Mouse (Mus musculus): ENCODE measurements at regions not wholly inside any gene's neighbourhood (a gene's known extent, or its start where the extent isn't known, plus 50 kb on each side); places are given as distances from the start of the nearest gene placed in this dataset.
A peak's percentile ranks its signal among the peaks of the same experiment; 100 is the strongest.

GRCm38 (mm10) chr17:10098199-10098598, 221.5 kb downstream of the Qk start:
- no peak overlapping the region for H3K9ac ChIP-seq (replicated peaks; ENCODE audit: low read depth)
- H3K9me3 ChIP-seq (ENCODE audit: low read length) = no peaks in the 10 kb centered on the region
- TF ChIP-seq EP300 (IDR thresholded peaks at IDR 0.05) (no peak), CTCF (IDR thresholded peaks at IDR 0.05) (no peak)
- H3K4me1 ChIP-seq (ENCODE audit: insufficient read depth, low read depth, low read length) = peaks cover 10% of the 10 kb centered on the region; the same call in 1 of the 2 replicates
- no peaks in the 10 kb centered on the region for H3K27me3 ChIP-seq (replicated peaks; ENCODE audit: insufficient read depth, low read length)
- no peak for DNase-seq (ENCODE audit: low spot score)
- no peak for ATAC-seq
- WGBS = 86% methylated on average over 4 of the region's 4 CpGs
- H3K4me2 ChIP-seq (replicated peaks; ENCODE audit: low read depth, low read length) = no peak overlapping the region
- no peak overlapping the region for H3K27ac ChIP-seq (ENCODE audit: low read length)
- no peak overlapping the region for H3K4me3 ChIP-seq (ENCODE audit: low read depth, low read length)
- no peaks in the 10 kb centered on the region for H3K36me3 ChIP-seq (ENCODE audit: insufficient read depth, low read length)

- no peak for TF ChIP-seq EP300 (IDR thresholded peaks at IDR 0.05)
- TF ChIP-seq CTCF (IDR thresholded peaks at IDR 0.05) = no peak
- H3K9me3 ChIP-seq (ENCODE audit: low read length) = no peaks in the 10 kb centered on the region
These were observed 222.0 kb downstream of the Qk start for GRCm38 (mm10) chr17:10097691-10098090.

GRCm38 (mm10) chr17:10095841-10096301, 223.8 kb downstream of the Qk start:
- Histone ChIP-seq H3K4me1 (ENCODE audit: insufficient read depth, low read depth, low read length) (peaks cover 10% of the 10 kb centered on the region; the same call in 1 of the 2 replicates), H3K27me3 (replicated peaks; ENCODE audit: insufficient read depth, low read length) (no peaks in the 10 kb centered on the region), H3K9me3 (ENCODE audit: low read length) (no peaks in the 10 kb centered on the region; the same call in 1 of the 2 replicates), H3K4me3 (ENCODE audit: low read depth, low read length) (no peak overlapping the region), H3K9ac (replicated peaks; ENCODE audit: low read depth) (no peak overlapping the region), H3K27ac (ENCODE audit: low read length) (peak overlapping the region; percentile 73), H3K4me2 (replicated peaks; ENCODE audit: low read depth, low read length) (no peak overlapping the region), H3K36me3 (ENCODE audit: insufficient read depth, low read length) (no peaks in the 10 kb centered on the region)
- WGBS = 51% methylated on average over 3 of the region's 3 CpGs
- ATAC-seq = peak; percentile 79
- no peak; the same call in 1 of the 2 replicates for TF ChIP-seq CTCF (IDR thresholded peaks at IDR 0.05)
- peak; percentile 98 for TF ChIP-seq EP300 (IDR thresholded peaks at IDR 0.05)
- DNase-seq (ENCODE audit: low spot score) = peak; percentile 74

More at GRCm38 (mm10) chr17:10097691-10098090, 222.0 kb downstream of the Qk start:
- H3K4me3 ChIP-seq (ENCODE audit: low read depth, low read length) = no peak overlapping the region
- H3K4me2 ChIP-seq (replicated peaks; ENCODE audit: low read depth, low read length) = no peak overlapping the region
- H3K4me1 ChIP-seq (ENCODE audit: insufficient read depth, low read depth, low read length) = peaks cover 10% of the 10 kb centered on the region; the same call in 1 of the 2 replicates
- no peak overlapping the region for H3K9ac ChIP-seq (replicated peaks; ENCODE audit: low read depth)
- no peak overlapping the region for H3K27ac ChIP-seq (ENCODE audit: low read length)
- no peaks in the 10 kb centered on the region for H3K36me3 ChIP-seq (ENCODE audit: insufficient read depth, low read length)
- DNase-seq (ENCODE audit: low spot score) (no peak), ATAC-seq (no peak)
- no peaks in the 10 kb centered on the region for H3K27me3 ChIP-seq (replicated peaks; ENCODE audit: insufficient read depth, low read length)

- DNase-seq (ENCODE audit: low spot score) = peak; percentile 92
These were observed 225.5 kb downstream of the Qk start for GRCm38 (mm10) chr17:10094108-10094521.

GRCm38 (mm10) chr17:10093437-10094107, 226.1 kb downstream of the Qk start:
- peak overlapping the region; percentile 81 for H3K27ac ChIP-seq (ENCODE audit: low read length)

More at GRCm38 (mm10) chr17:10094108-10094521, 225.5 kb downstream of the Qk start:
- H3K9me3 ChIP-seq (ENCODE audit: low read length) = no peaks in the 10 kb centered on the region; the same call in 1 of the 2 replicates
- no peak overlapping the region for H3K4me3 ChIP-seq (ENCODE audit: low read depth, low read length)
- no peak overlapping the region for H3K4me2 ChIP-seq (replicated peaks; ENCODE audit: low read depth, low read length)
- H3K27ac ChIP-seq (ENCODE audit: low read length) = peak overlapping the region; percentile 81
- H3K9ac ChIP-seq (replicated peaks; ENCODE audit: low read depth) = no peak overlapping the region
- TF ChIP-seq EP300 (IDR thresholded peaks at IDR 0.05) = peak; percentile 96
- TF ChIP-seq CTCF (IDR thresholded peaks at IDR 0.05) = no peak
- peaks cover 10% of the 10 kb centered on the region; the same call in 1 of the 2 replicates for H3K4me1 ChIP-seq (ENCODE audit: insufficient read depth, low read depth, low read length)
- no peaks in the 10 kb centered on the region for H3K36me3 ChIP-seq (ENCODE audit: insufficient read depth, low read length)
- 25% methylated on average over 3 of the region's 3 CpGs for WGBS
- ATAC-seq = peak; percentile 83
- H3K27me3 ChIP-seq (replicated peaks; ENCODE audit: insufficient read depth, low read length) = no peaks in the 10 kb centered on the region

GRCm38 (mm10) chr17:10087192-10087886, 232.3 kb downstream of the Qk start:
- Histone ChIP-seq H3K4me2 (replicated peaks; ENCODE audit: low read depth, low read length) (no peak overlapping the region), H3K27me3 (replicated peaks; ENCODE audit: insufficient read depth, low read length) (no peaks in the 10 kb centered on the region), H3K27ac (ENCODE audit: low read length) (no peak overlapping the region), H3K9me3 (ENCODE audit: low read length) (no peaks in the 10 kb centered on the region; the same call in 1 of the 2 replicates), H3K9ac (replicated peaks; ENCODE audit: low read depth) (no peak overlapping the region), H3K4me1 (ENCODE audit: insufficient read depth, low read depth, low read length) (no peaks in the 10 kb centered on the region), H3K4me3 (ENCODE audit: low read depth, low read length) (no peak overlapping the region), H3K36me3 (ENCODE audit: insufficient read depth, low read length) (no peaks in the 10 kb centered on the region)
- DNase-seq (ENCODE audit: low spot score) (no peak), ATAC-seq (no peak)
- TF ChIP-seq EP300 (IDR thresholded peaks at IDR 0.05) (no peak), CTCF (IDR thresholded peaks at IDR 0.05) (no peak)
- 67% methylated on average over 7 of the region's 7 CpGs for WGBS

More at GRCm38 (mm10) chr17:10093437-10094107, 226.1 kb downstream of the Qk start:
- Histone ChIP-seq H3K4me1 (ENCODE audit: insufficient read depth, low read depth, low read length) (peaks cover 10% of the 10 kb centered on the region; the same call in 1 of the 2 replicates), H3K4me3 (ENCODE audit: low read depth, low read length) (no peak overlapping the region), H3K27me3 (replicated peaks; ENCODE audit: insufficient read depth, low read length) (no peaks in the 10 kb centered on the region), H3K9ac (replicated peaks; ENCODE audit: low read depth) (no peak overlapping the region), H3K36me3 (ENCODE audit: insufficient read depth, low read length) (no peaks in the 10 kb centered on the region), H3K4me2 (replicated peaks; ENCODE audit: low read depth, low read length) (no peak overlapping the region), H3K9me3 (ENCODE audit: low read length) (no peaks in the 10 kb centered on the region; the same call in 1 of the 2 replicates)
- peak; percentile 59 for ATAC-seq
- DNase-seq (ENCODE audit: low spot score) = peak; percentile 87
- TF ChIP-seq EP300 (IDR thresholded peaks at IDR 0.05) = no peak
- WGBS = 27% methylated on average over 8 of the region's 8 CpGs

Measured in lung, postnatal 0 days (tissue).